Mouse (Mus musculus): Measurements from ENCODE around the gene Marc1. TPM values are rescaled to one million over a fixed set of nuclear protein-coding genes. Genes with fewer than 3 reads are reported as not detected.

Marc1 gene
- polyA plus RNA-seq, 1 experiment from 2014 or later, result 0.21 TPM

GRCm38 (mm10) chr1:184829897-184830296 is 18.8 kb upstream of the Marc1 start:
- no peak for DNase-seq (ENCODE audit: low spot score)
- Histone ChIP-seq H3K4me3 (replicated peaks; ENCODE audit: low read length) (no peak overlapping the region), H3K9me3 (ENCODE audit: control insufficient read depth, low read length) (no peaks in the 10 kb centered on the region), H3K9ac (no peak overlapping the region), H3K27me3 (ENCODE audit: control insufficient read depth, insufficient read depth, low read length) (no peaks in the 10 kb centered on the region), H3K27ac (no peak overlapping the region), H3K4me1 (replicated peaks; ENCODE audit: control insufficient read depth, insufficient read depth, low read length) (peaks cover 9% of the 10 kb centered on the region), H3K4me2 (replicated peaks) (no peak overlapping the region), H3K36me3 (replicated peaks; ENCODE audit: control insufficient read depth, insufficient read depth) (peaks cover 27% of the 10 kb centered on the region)
- WGBS, result 87% methylated on average over 8 of the region's 8 CpGs
- ATAC-seq (ENCODE audit: low FRiP score), result no peak

GRCm38 (mm10) chr1:184827175-184827701 is 16.1 kb upstream of the Marc1 start:
- H3K36me3 ChIP-seq (replicated peaks; ENCODE audit: control insufficient read depth, insufficient read depth), result peaks cover 14% of the 10 kb centered on the region

DNA sequence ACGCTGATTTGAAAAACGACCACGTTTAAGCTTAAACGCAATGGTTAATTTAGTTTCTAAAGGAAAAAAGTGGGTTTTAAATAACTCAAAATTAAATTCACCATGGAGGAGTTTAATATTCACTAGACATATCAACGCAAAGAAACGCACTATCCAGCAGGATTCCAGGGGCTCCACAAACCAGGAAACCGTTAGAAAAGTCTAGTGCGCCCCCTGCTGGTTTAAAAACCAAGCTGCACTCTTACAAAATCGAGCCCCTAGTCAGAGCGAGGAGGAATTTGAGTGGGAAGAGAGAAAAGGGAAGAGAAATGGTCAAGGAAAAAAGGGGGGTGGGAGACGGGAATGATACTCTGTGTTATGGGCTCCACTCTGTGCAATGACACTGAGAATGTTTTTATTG is 14.0 kb upstream of the Marc1 start:
- H3K9ac ChIP-seq, result no peak overlapping the region
- no peak overlapping the region for H3K4me3 ChIP-seq (replicated peaks; ENCODE audit: low read length)
- no peaks in the 10 kb centered on the region for H3K9me3 ChIP-seq (ENCODE audit: control insufficient read depth, low read length)
- peaks cover 6% of the 10 kb centered on the region; the same call in 1 of the 2 replicates for H3K36me3 ChIP-seq (replicated peaks; ENCODE audit: control insufficient read depth, insufficient read depth)
- WGBS, result 25% methylated on average over 11 of the region's 11 CpGs
- H3K27ac ChIP-seq, result peak overlapping the region; percentile 43; the same call in 1 of the 2 replicates
- H3K4me2 ChIP-seq (replicated peaks), result peak overlapping the region; percentile 32
- H3K4me1 ChIP-seq (replicated peaks; ENCODE audit: control insufficient read depth, insufficient read depth, low read length), result peaks cover 18% of the 10 kb centered on the region
- ATAC-seq (ENCODE audit: low FRiP score) (no peak), DNase-seq (ENCODE audit: low spot score) (peak; percentile 82)
- H3K27me3 ChIP-seq (ENCODE audit: control insufficient read depth, insufficient read depth, low read length), result no peaks in the 10 kb centered on the region

More at GRCm38 (mm10) chr1:184827175-184827701, 16.1 kb upstream of the Marc1 start:
- Histone ChIP-seq H3K27ac (no peak overlapping the region), H3K9ac (peak overlapping the region; percentile 16; the same call in 1 of the 2 replicates), H3K4me2 (replicated peaks) (peak overlapping the region; percentile 46), H3K4me3 (replicated peaks; ENCODE audit: low read length) (peak overlapping the region; percentile 14), H3K27me3 (ENCODE audit: control insufficient read depth, insufficient read depth, low read length) (no peaks in the 10 kb centered on the region), H3K9me3 (ENCODE audit: control insufficient read depth, low read length) (no peaks in the 10 kb centered on the region), H3K4me1 (replicated peaks; ENCODE audit: control insufficient read depth, insufficient read depth, low read length) (peaks cover 18% of the 10 kb centered on the region)
- 26% methylated on average over 23 of the region's 23 CpGs for WGBS
- ATAC-seq (ENCODE audit: low FRiP score), result no peak
- DNase-seq (ENCODE audit: low spot score), result no peak

DNA sequence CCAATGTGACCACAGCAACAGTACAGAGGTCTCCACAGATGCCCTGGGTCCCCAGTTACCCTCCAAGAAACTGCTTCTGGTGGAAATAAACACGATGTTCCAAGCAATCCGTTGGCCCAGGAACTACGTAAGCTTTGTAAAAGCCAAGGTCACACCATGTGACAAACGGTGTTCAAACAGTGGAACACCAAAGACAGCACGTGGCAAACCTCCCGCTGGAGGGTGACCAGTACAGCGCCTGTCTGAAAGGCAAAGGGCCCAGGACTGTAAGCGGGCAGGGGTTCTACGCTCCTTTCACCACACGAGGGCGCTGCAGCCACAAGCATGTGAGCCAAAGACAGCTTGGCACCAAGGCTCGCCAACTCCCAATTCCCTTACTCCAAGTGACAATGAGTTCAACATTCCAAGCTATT is 13.3 kb upstream of the Marc1 start:
- DNase-seq (ENCODE audit: low spot score) (peak; percentile 95), ATAC-seq (ENCODE audit: low FRiP score) (peak; percentile 81)
- peaks cover 18% of the 10 kb centered on the region for H3K4me1 ChIP-seq (replicated peaks; ENCODE audit: control insufficient read depth, insufficient read depth, low read length)
- peak overlapping the region; percentile 43; the same call in 1 of the 2 replicates for H3K27ac ChIP-seq
- H3K36me3 ChIP-seq (replicated peaks; ENCODE audit: control insufficient read depth, insufficient read depth), result peaks cover 10% of the 10 kb centered on the region; the same call in 1 of the 2 replicates
- WGBS, result 4% methylated on average over 12 of the region's 12 CpGs
- no peak overlapping the region for H3K4me3 ChIP-seq (replicated peaks; ENCODE audit: low read length)
- no peaks in the 10 kb centered on the region for H3K9me3 ChIP-seq (ENCODE audit: control insufficient read depth, low read length)
- H3K9ac ChIP-seq, result no peak overlapping the region
- peak overlapping the region; percentile 32 for H3K4me2 ChIP-seq (replicated peaks)
- no peaks in the 10 kb centered on the region for H3K27me3 ChIP-seq (ENCODE audit: control insufficient read depth, insufficient read depth, low read length)

DNA sequence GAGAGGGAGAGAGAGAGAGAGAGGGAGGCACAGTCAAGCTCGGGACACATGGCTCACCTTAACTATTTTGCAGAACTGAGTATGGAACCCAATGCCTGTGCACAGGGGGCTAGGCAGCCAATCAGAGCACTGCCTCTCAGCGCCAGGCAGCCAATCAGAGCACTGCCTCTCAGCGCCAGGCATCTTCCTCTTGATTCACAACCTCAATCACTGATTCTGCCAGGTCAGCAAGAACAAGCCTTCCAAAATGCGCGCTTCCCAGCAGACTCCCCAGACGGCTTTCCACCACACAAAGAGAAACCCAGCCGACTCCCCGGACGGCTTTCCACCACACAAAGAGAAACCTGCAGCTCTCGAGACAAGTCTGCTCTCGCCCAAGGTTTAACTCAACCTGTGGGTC is 11.6 kb upstream of the Marc1 start:
- Histone ChIP-seq H3K27me3 (ENCODE audit: control insufficient read depth, insufficient read depth, low read length) (no peaks in the 10 kb centered on the region), H3K9ac (no peak overlapping the region), H3K4me1 (replicated peaks; ENCODE audit: control insufficient read depth, insufficient read depth, low read length) (peaks cover 18% of the 10 kb centered on the region), H3K4me2 (replicated peaks) (peak overlapping the region; percentile 40), H3K36me3 (replicated peaks; ENCODE audit: control insufficient read depth, insufficient read depth) (peaks cover 26% of the 10 kb centered on the region), H3K9me3 (ENCODE audit: control insufficient read depth, low read length) (no peaks in the 10 kb centered on the region), H3K27ac (no peak overlapping the region), H3K4me3 (replicated peaks; ENCODE audit: low read length) (no peak overlapping the region)
- peak; percentile 60 for DNase-seq (ENCODE audit: low spot score)
- 9% methylated on average over 11 of the region's 11 CpGs for WGBS
- peak; percentile 58; the same call in 1 of the 2 replicates for ATAC-seq (ENCODE audit: low FRiP score)

DNA sequence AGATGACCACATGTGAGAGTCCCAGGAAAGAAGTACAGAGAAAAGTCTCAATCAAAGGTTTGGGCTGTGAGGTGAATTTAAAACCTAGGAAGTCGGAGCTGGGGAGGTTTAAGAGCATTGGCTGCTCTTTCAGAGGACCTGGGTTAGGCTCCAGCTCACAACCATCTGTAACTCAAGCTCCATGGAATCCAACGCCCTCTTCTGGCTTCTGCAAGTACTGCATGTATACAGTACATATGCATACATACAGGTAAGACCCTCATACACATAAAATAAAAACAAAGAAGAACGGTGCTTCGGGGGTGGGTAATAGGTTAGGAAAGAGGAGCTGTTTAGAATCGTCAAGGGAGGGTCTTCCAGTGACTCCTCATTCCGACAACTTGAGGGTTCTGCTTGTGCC is 6.7 kb upstream of the Marc1 start:
- H3K9me3 ChIP-seq (ENCODE audit: control insufficient read depth, low read length), result no peaks in the 10 kb centered on the region
- no peak overlapping the region for H3K27ac ChIP-seq
- no peak overlapping the region for H3K4me3 ChIP-seq (replicated peaks; ENCODE audit: low read length)
- 86% methylated on average over 6 of the region's 6 CpGs for WGBS
- no peaks in the 10 kb centered on the region for H3K27me3 ChIP-seq (ENCODE audit: control insufficient read depth, insufficient read depth, low read length)
- ATAC-seq (ENCODE audit: low FRiP score) (no peak), DNase-seq (ENCODE audit: low spot score) (no peak)
- H3K4me1 ChIP-seq (replicated peaks; ENCODE audit: control insufficient read depth, insufficient read depth, low read length), result 0 out of 2 replicates have a peak, but pooled peaks cover under 1% of the 10 kb centered on the region
- H3K9ac ChIP-seq, result no peak overlapping the region
- no peak overlapping the region for H3K4me2 ChIP-seq (replicated peaks)
- peaks cover 43% of the 10 kb centered on the region for H3K36me3 ChIP-seq (replicated peaks; ENCODE audit: control insufficient read depth, insufficient read depth)

GRCm38 (mm10) chr1:184811716-184812250 is 670 bp upstream of the Marc1 start:
- WGBS, result 76% methylated on average over 8 of the region's 8 CpGs
- H3K4me3 ChIP-seq (replicated peaks; ENCODE audit: low read length), result no peak overlapping the region
- H3K9ac ChIP-seq, result no peak overlapping the region
- H3K9me3 ChIP-seq (ENCODE audit: control insufficient read depth, low read length), result no peaks in the 10 kb centered on the region
- peaks cover 9% of the 10 kb centered on the region for H3K4me1 ChIP-seq (replicated peaks; ENCODE audit: control insufficient read depth, insufficient read depth, low read length)
- ATAC-seq (ENCODE audit: low FRiP score), result no peak
- H3K27me3 ChIP-seq (ENCODE audit: control insufficient read depth, insufficient read depth, low read length), result 0 out of 2 replicates have a peak, but pooled peaks cover 10% of the 10 kb centered on the region
- no peak overlapping the region for H3K4me2 ChIP-seq (replicated peaks)
- DNase-seq (ENCODE audit: low spot score), result no peak
- H3K36me3 ChIP-seq (replicated peaks; ENCODE audit: control insufficient read depth, insufficient read depth), result peaks cover 8% of the 10 kb centered on the region; the same call in 1 of the 2 replicates
- H3K27ac ChIP-seq, result no peak overlapping the region

- ATAC-seq (ENCODE audit: low FRiP score), result no peak
- Histone ChIP-seq H3K36me3 (replicated peaks; ENCODE audit: control insufficient read depth, insufficient read depth) (peaks cover 5% of the 10 kb centered on the region; the same call in 1 of the 2 replicates), H3K4me3 (replicated peaks; ENCODE audit: low read length) (no peak overlapping the region), H3K27ac (no peak overlapping the region), H3K27me3 (ENCODE audit: control insufficient read depth, insufficient read depth, low read length) (0 out of 2 replicates have a peak, but pooled peaks cover 10% of the 10 kb centered on the region), H3K9me3 (ENCODE audit: control insufficient read depth, low read length) (no peaks in the 10 kb centered on the region), H3K4me2 (replicated peaks) (no peak overlapping the region), H3K9ac (no peak overlapping the region), H3K4me1 (replicated peaks; ENCODE audit: control insufficient read depth, insufficient read depth, low read length) (peaks cover 9% of the 10 kb centered on the region)
- DNase-seq (ENCODE audit: low spot score), result no peak
- 79% methylated on average over 6 of the region's 6 CpGs for WGBS
Measured at GRCm38 (mm10) chr1:184809578-184810001, 1.5 kb downstream of the Marc1 start.

DNA sequence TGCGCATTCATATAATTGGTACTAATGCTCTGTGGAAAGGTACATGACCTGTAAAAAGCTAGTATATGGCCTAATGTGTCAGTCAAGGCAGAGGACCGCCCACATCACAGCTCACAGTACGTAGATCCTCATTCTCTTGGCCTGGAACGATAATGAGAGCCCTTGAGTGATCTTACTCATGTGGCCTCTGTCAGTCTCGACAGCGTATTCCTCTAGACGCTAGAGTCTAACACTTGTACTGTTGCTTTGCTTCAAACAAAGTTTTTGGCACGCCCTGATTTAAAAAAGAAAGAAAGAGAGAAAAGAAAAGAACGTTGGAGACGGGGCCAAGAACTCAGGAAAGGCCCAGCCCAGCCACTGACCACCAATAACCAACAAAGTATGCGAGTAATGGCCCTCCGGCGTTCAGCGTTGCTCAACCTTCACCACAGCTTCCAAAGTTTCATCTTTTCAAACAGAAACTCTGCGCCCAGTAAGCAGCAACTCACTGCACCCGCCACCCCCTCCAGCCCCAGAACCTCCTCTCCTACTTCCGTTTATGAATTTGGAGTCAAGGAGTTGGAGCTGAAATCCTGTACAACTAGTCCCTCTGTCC is 2.6 kb downstream of the Marc1 start:
- no peak overlapping the region for H3K4me3 ChIP-seq (replicated peaks; ENCODE audit: low read length)
- ATAC-seq (ENCODE audit: low FRiP score) (no peak), DNase-seq (ENCODE audit: low spot score) (no peak)
- H3K27ac ChIP-seq, result no peak overlapping the region
- 0 out of 2 replicates have a peak, but pooled peaks cover 10% of the 10 kb centered on the region for H3K27me3 ChIP-seq (ENCODE audit: control insufficient read depth, insufficient read depth, low read length)
- H3K9ac ChIP-seq, result no peak overlapping the region
- H3K4me1 ChIP-seq (replicated peaks; ENCODE audit: control insufficient read depth, insufficient read depth, low read length), result peaks cover 9% of the 10 kb centered on the region
- no peak overlapping the region for H3K4me2 ChIP-seq (replicated peaks)
- WGBS, result 88% methylated on average over 17 of the region's 17 CpGs
- 0 out of 2 replicates have a peak, but pooled peaks cover 5% of the 10 kb centered on the region for H3K36me3 ChIP-seq (replicated peaks; ENCODE audit: control insufficient read depth, insufficient read depth)
- H3K9me3 ChIP-seq (ENCODE audit: control insufficient read depth, low read length), result no peaks in the 10 kb centered on the region

All from hindbrain, embryonic 14.5 days (tissue).